Mouse (Mus musculus) neural tube, embryonic 11.5 days (tissue): ENCODE data around the gene Tmem9. TPM values are rescaled to one million over a fixed set of nuclear protein-coding genes. Genes with fewer than 3 reads are reported as not detected.

ENCODE experiments used
- polyA plus RNA-seq: library from polyadenylated mRNA; unstranded; fragments of >200 nt; fragmentation: Nextera tagmentation; extraction: Ambion mirVana; gene quantifications from 2 replicates; pipeline ENCODE4 v1.2.1, GENCODE M21; 2014

Tmem9 gene
- polyA plus RNA-seq, 1 experiment from 2014 or later, result 64.6 TPM

Other genes with a start within 250 kb of the Tmem9 start
- 22.6 and 24.3 TPM in 2 replicates for gene Phlda3, start 242.0 kb upstream of the Tmem9 start, polyA plus RNA-seq
- gene Tnni1, start 228.7 kb upstream of the Tmem9 start, polyA plus RNA-seq, result 57.6 and 70.7 TPM in 2 replicates
- gene Lad1, start 189.6 kb upstream of the Tmem9 start, polyA plus RNA-seq, result 0.61 and 1.3 TPM in 2 replicates
- gene Tnnt2, start 171.8 kb upstream of the Tmem9 start, polyA plus RNA-seq, result 20.3 and 22.5 TPM in 2 replicates
- 0.12 and 0.24 TPM in 2 replicates for gene Pkp1, start 88.9 kb upstream of the Tmem9 start, polyA plus RNA-seq
- gene Igfn1, start 1.8 kb upstream of the Tmem9 start, polyA plus RNA-seq, result not detected in 2 replicates
- not detected in 2 replicates for gene Ascl5, start 42.7 kb downstream of the Tmem9 start, polyA plus RNA-seq
- gene Cacna1s, start 44.6 kb downstream of the Tmem9 start, polyA plus RNA-seq, result 0.73 and 1.2 TPM in 2 replicates
- 14.3 and 17.0 TPM in 2 replicates for gene Kif21b, start 123.2 kb downstream of the Tmem9 start, polyA plus RNA-seq
- gene Mroh3, start 204.7 kb downstream of the Tmem9 start, polyA plus RNA-seq, result not detected in 2 replicates
- gene Inava, start 226.1 kb downstream of the Tmem9 start, polyA plus RNA-seq, result 16.5 and 17.2 TPM in 2 replicates